Mouse (Mus musculus) stomach, embryonic 16.5 days (tissue): ENCODE data around the gene E030018B13Rik. TPM values are rescaled to one million over a fixed set of nuclear protein-coding genes. Genes with fewer than 3 reads are reported as not detected.

Experiments
- ATAC-seq: fragments of 200-750 bp; cut with Nextera tagmentation; 2 replicates; pipeline ENCODE4 v1.8.0; 2017; ENCODE audit warnings: moderate number of reproducible peaks, moderate TSS enrichment; ENCODE audit not compliant: insufficient read depth, low FRiP score
- H3K27ac ChIP-seq: fragments of 300-500 bp; sonication (generic); 2 replicates; pipeline ENCODE4 v1.5.1; 2014; ENCODE audit warnings: low read length
- H3K27me3 ChIP-seq: fragments of 300-500 bp; sonication (generic); 2 replicates; pipeline ENCODE4 v1.6.1; 2014; ENCODE audit warnings: low read length, control low read depth, mixed read lengths; ENCODE audit not compliant: control insufficient read depth, insufficient read depth
- H3K36me3 ChIP-seq: fragments of 300-500 bp; sonication (generic); 2 replicates; pipeline ENCODE4 v1.6.1; 2014; ENCODE audit warnings: low read length; ENCODE audit not compliant: control insufficient read depth, insufficient read depth
- H3K4me1 ChIP-seq: fragments of 300-500 bp; sonication (generic); 2 replicates; pipeline ENCODE4 v1.6.1; 2014; ENCODE audit warnings: low read length, control low read depth, mixed read lengths; ENCODE audit not compliant: control insufficient read depth, insufficient read depth
- H3K4me2 ChIP-seq: fragments of 300-500 bp; sonication (generic); 2 replicates; pipeline ENCODE4 v1.6.1; 2014; ENCODE audit warnings: low read depth, low read length, mixed read lengths
- H3K4me3 ChIP-seq: fragments of 300-500 bp; sonication (generic); replicated peaks from 2 replicates; pipeline ENCODE4 v1.5.1; 2014; ENCODE audit warnings: mild to moderate bottlenecking, low read length
- H3K9ac ChIP-seq: fragments of 300-500 bp; sonication (generic); 2 replicates; pipeline ENCODE4 v1.6.1; 2014; ENCODE audit warnings: low read length
- H3K9me3 ChIP-seq: fragments of 300-500 bp; sonication (generic); replicated peaks from 2 replicates; pipeline ENCODE4 v1.6.1; 2016; ENCODE audit warnings: low read length, control low read depth; ENCODE audit not compliant: control insufficient read depth
- WGBS: fragments of 180-500 bp; shearing (Covaris S2); extraction: QIAGEN DNeasy Blood & Tissue Kit; methylation state at CpG from one replicate; pipeline ENCODE4 v1.1.7; 2014; 5-methylcytosine and 5-hydroxymethylcytosine counted together
- polyA plus RNA-seq: library from polyadenylated mRNA; unstranded; fragments of >200 nt; fragmentation: Nextera tagmentation; extraction: Ambion mirVana; gene quantifications from 2 replicates; pipeline ENCODE4 v1.2.1, GENCODE M21; 2015

Gene E030018B13Rik
- polyA plus RNA-seq, 1 experiment from 2014 or later, result not detected

GRCm38 (mm10) chr7:63947514-63948487 is 31.1 kb downstream of the E030018B13Rik start:
- ATAC-seq, result no peak
- no peaks in the 10 kb centered on the region for H3K27me3 ChIP-seq

GRCm38 (mm10) chr7:63949176-63949575 is 32.5 kb downstream of the E030018B13Rik start:
- 48% methylated on average over 3 of the region's 3 CpGs for WGBS

More at GRCm38 (mm10) chr7:63947514-63948487, 31.1 kb downstream of the E030018B13Rik start:
- no peaks in the 10 kb centered on the region for H3K9me3 ChIP-seq
- H3K4me3 ChIP-seq, result no peak overlapping the region
- no peaks in the 10 kb centered on the region for H3K36me3 ChIP-seq
- no peak overlapping the region for H3K9ac ChIP-seq
- no peak overlapping the region for H3K27ac ChIP-seq
- 45% methylated on average over 11 of the region's 11 CpGs for WGBS
- no peaks in the 10 kb centered on the region for H3K4me1 ChIP-seq
- no peak overlapping the region for H3K4me2 ChIP-seq

GRCm38 (mm10) chr7:63950931-63951607 is 34.4 kb downstream of the E030018B13Rik start:
- Histone ChIP-seq H3K4me1 (no peaks in the 10 kb centered on the region), H3K27ac (no peak overlapping the region), H3K9ac (no peak overlapping the region), H3K27me3 (no peaks in the 10 kb centered on the region), H3K36me3 (no peaks in the 10 kb centered on the region), H3K4me2 (no peak overlapping the region), H3K9me3 (no peaks in the 10 kb centered on the region), H3K4me3 (no peak overlapping the region)
- 76% methylated on average over 10 of the region's 10 CpGs for WGBS
- no peak for ATAC-seq

More at GRCm38 (mm10) chr7:63949176-63949575, 32.5 kb downstream of the E030018B13Rik start:
- no peaks in the 10 kb centered on the region for H3K27me3 ChIP-seq
- no peak for ATAC-seq
- H3K9me3 ChIP-seq, result no peaks in the 10 kb centered on the region
- no peak overlapping the region for H3K4me3 ChIP-seq
- H3K4me1 ChIP-seq, result no peaks in the 10 kb centered on the region
- no peak overlapping the region for H3K27ac ChIP-seq
- no peaks in the 10 kb centered on the region for H3K36me3 ChIP-seq
- H3K4me2 ChIP-seq, result no peak overlapping the region
- H3K9ac ChIP-seq, result no peak overlapping the region

- Histone ChIP-seq H3K4me3 (no peak overlapping the region), H3K4me2 (no peak overlapping the region), H3K27ac (no peak overlapping the region), H3K9me3 (no peaks in the 10 kb centered on the region), H3K36me3 (no peaks in the 10 kb centered on the region), H3K9ac (no peak overlapping the region), H3K27me3 (no peaks in the 10 kb centered on the region), H3K4me1 (peaks cover 5% of the 10 kb centered on the region; the same call in 1 of the 2 replicates)
- no peak for ATAC-seq
- WGBS, result 66% methylated on average over 7 of the region's 7 CpGs
Observed at GRCm38 (mm10) chr7:63952077-63952898, 35.6 kb downstream of the E030018B13Rik start.

GRCm38 (mm10) chr7:63955440-63955839 is 38.8 kb downstream of the E030018B13Rik start:
- ATAC-seq, result no peak
- WGBS, result 85% methylated on average over 2 of the region's 2 CpGs
- Histone ChIP-seq H3K9me3 (no peaks in the 10 kb centered on the region), H3K4me2 (no peak overlapping the region), H3K4me3 (no peak overlapping the region), H3K9ac (no peak overlapping the region), H3K27ac (no peak overlapping the region), H3K27me3 (no peaks in the 10 kb centered on the region), H3K4me1 (peaks cover 5% of the 10 kb centered on the region; the same call in 1 of the 2 replicates), H3K36me3 (no peaks in the 10 kb centered on the region)

- Histone ChIP-seq H3K4me2 (no peak overlapping the region), H3K9me3 (no peaks in the 10 kb centered on the region), H3K4me1 (peaks cover 5% of the 10 kb centered on the region; the same call in 1 of the 2 replicates), H3K36me3 (no peaks in the 10 kb centered on the region), H3K27ac (peak overlapping the region; percentile 39; the same call in 1 of the 2 replicates), H3K9ac (no peak overlapping the region), H3K4me3 (no peak overlapping the region), H3K27me3 (no peaks in the 10 kb centered on the region)
- 72% methylated on average over 14 of the region's 14 CpGs for WGBS
- ATAC-seq, result peak; percentile 23; the same call in 1 of the 2 replicates
Observed at GRCm38 (mm10) chr7:63956138-63956823, 39.6 kb downstream of the E030018B13Rik start.

- peak; percentile 26; the same call in 1 of the 2 replicates for ATAC-seq
- 26% methylated on average over 16 of the region's 16 CpGs for WGBS
- Histone ChIP-seq H3K9ac (no peak overlapping the region), H3K4me3 (no peak overlapping the region), H3K27ac (peak overlapping the region; percentile 39), H3K4me1 (peaks cover 5% of the 10 kb centered on the region; the same call in 1 of the 2 replicates), H3K9me3 (no peaks in the 10 kb centered on the region), H3K27me3 (no peaks in the 10 kb centered on the region), H3K36me3 (no peaks in the 10 kb centered on the region), H3K4me2 (no peak overlapping the region)
Observed at GRCm38 (mm10) chr7:63956981-63957713, 40.5 kb downstream of the E030018B13Rik start.
